Mouse (Mus musculus): ENCODE measurements around the gene Vmn1r28. TPM values are rescaled to one million over a fixed set of nuclear protein-coding genes. Genes with fewer than 3 reads are reported as not detected.
"Not testable (repeated sequence)": the region's sequence is repeated elsewhere in the genome, so short reads cannot be mapped to it uniquely, and the experiment has no call there.

Gene Vmn1r28
- polyA plus RNA-seq (2017; shearing (Covaris generic)): not detected

GRCm38 (mm10) chr6:58261737-58262136, at the start of gene Vmn1r28:
Gene Vmn1r28, plus strand, starts transcription at chr6:58262037.
- no peak for ATAC-seq

GRCm38 (mm10) chr6:58216119-58216518, 45.7 kb upstream of the Vmn1r28 start:
- ATAC-seq: no peak

GRCm38 (mm10) chr6:58218721-58219120, 43.1 kb upstream of the Vmn1r28 start, which contains the start of gene Vmn1r27:
Gene Vmn1r27, minus strand, starts transcription at chr6:58218821.
- ATAC-seq: no peak

GRCm38 (mm10) chr6:58279661-58280060, 17.8 kb downstream of the Vmn1r28 start:
- ATAC-seq: not testable (repeated sequence)

GRCm38 (mm10) chr6:58292201-58292600, 30.4 kb downstream of the Vmn1r28 start:
- no peak for ATAC-seq

GRCm38 (mm10) chr6:58298511-58298910, 36.7 kb downstream of the Vmn1r28 start:
- ATAC-seq: not testable (repeated sequence)

- ATAC-seq: no peak
These were observed 39.4 kb downstream of the Vmn1r28 start, which contains the start of gene Vmn1r29 for GRCm38 (mm10) chr6:58301249-58301648. Gene Vmn1r29, plus strand, starts transcription at chr6:58301549.

Other genes starting within 250 kb of the Vmn1r28 start
- under 1 TPM in 1 of 2 experiments, not detected in 1; 0.17 TPM for gene Vmn1r26, start 246.9 kb upstream of the Vmn1r28 start, polyA plus RNA-seq (2017; shearing (Covaris generic))
- gene Vmn1r27, start 43.2 kb upstream of the Vmn1r28 start, polyA plus RNA-seq (2017; shearing (Covaris generic)): not detected
- not detected for gene Vmn1r29, start 39.5 kb downstream of the Vmn1r28 start, polyA plus RNA-seq (2017; shearing (Covaris generic))
- gene Vmn1r30, start 181.3 kb downstream of the Vmn1r28 start, polyA plus RNA-seq (2017; shearing (Covaris generic)): not detected
- not detected for gene Vmn1r31, start 213.3 kb downstream of the Vmn1r28 start, polyA plus RNA-seq (2017; shearing (Covaris generic))